Mouse (Mus musculus) testis, adult 2 months (tissue): Measurements from ENCODE around the gene She. TPM values are rescaled to one million over a fixed set of nuclear protein-coding genes. Genes with fewer than 3 reads are reported as not detected.

ENCODE experiments used
- H3K27ac ChIP-seq: fragments of 200-500 bp; 2 replicates; pipeline ENCODE4 v1.5.1; 2012; ENCODE audit warnings: low read depth, low read length; ENCODE audit not compliant: control insufficient read depth, insufficient read depth
- H3K27me3 ChIP-seq: fragments of 200-500 bp; 2 replicates; pipeline ENCODE4 v1.6.1; 2012; ENCODE audit warnings: mild to moderate bottlenecking, low read length, moderate library complexity; ENCODE audit not compliant: control insufficient read depth, insufficient read depth
- H3K36me3 ChIP-seq: fragments of 200-500 bp; 2 replicates; pipeline ENCODE4 v1.6.1; 2012; ENCODE audit warnings: mild to moderate bottlenecking, low read length; ENCODE audit not compliant: control insufficient read depth, insufficient read depth
- H3K4me1 ChIP-seq: fragments of 200-500 bp; 2 replicates; pipeline ENCODE4 v1.6.1; 2012; ENCODE audit warnings: low read length; ENCODE audit not compliant: control insufficient read depth, insufficient read depth
- H3K4me3 ChIP-seq: fragments of 200-500 bp; 2 replicates; pipeline ENCODE4 v1.5.1; 2012; ENCODE audit warnings: low read depth, mild to moderate bottlenecking, low read length, moderate library complexity, mixed read lengths; ENCODE audit not compliant: control insufficient read depth
- CTCF ChIP-seq: fragments of 200-500 bp; IDR thresholded peaks from 2 replicates; pipeline ENCODE4 v1.5.1; 2012; ENCODE audit warnings: low read depth, mild to moderate bottlenecking, inconsistent platforms, low read length, moderate library complexity; ENCODE audit not compliant: control insufficient read depth, insufficient read depth, insufficient replicate concordance
- POLR2A ChIP-seq: fragments of 200-500 bp; IDR thresholded peaks from 2 replicates; pipeline ENCODE4 v1.6.1; 2012; ENCODE audit warnings: low read depth, mild to moderate bottlenecking, inconsistent platforms, low read length, moderate library complexity; ENCODE audit not compliant: control insufficient read depth
- polyA plus RNA-seq: library from polyadenylated mRNA; depleted of rRNA; stranded (reverse); fragments of >200 nt; gene quantifications from 2 replicates; pipeline ENCODE4 v1.2.3, GENCODE M21; 2012

Gene She
- polyA plus RNA-seq, 1 experiment = 0.12 TPM

DNA sequence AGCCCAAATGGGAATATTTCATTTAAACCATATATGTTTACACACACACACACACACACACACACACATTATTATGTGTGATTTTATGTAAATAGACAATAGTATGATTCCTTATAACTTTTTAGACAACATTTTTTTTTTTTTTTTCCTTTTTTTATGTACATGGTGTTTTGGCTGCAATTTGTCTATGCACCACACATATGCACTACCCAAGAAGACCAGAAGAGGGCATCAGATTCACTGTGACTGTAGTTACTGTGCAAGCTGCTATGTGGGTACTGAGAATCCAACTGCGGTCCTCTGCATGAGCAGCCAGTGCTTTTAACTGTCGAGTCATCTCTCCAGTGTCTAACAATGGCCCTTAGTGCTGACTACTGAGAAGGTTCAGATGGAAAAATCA lies 24.4 kb upstream of the She start:
- no peak for TF ChIP-seq POLR2A
- TF ChIP-seq CTCF = no peak; the same call in 1 of the 2 replicates
- no peaks in the 10 kb centered on the region for H3K36me3 ChIP-seq
- no peaks in the 10 kb centered on the region for H3K4me1 ChIP-seq
- H3K4me3 ChIP-seq = no peak overlapping the region
- no peaks in the 10 kb centered on the region for H3K27me3 ChIP-seq
- H3K27ac ChIP-seq = no peak overlapping the region

DNA sequence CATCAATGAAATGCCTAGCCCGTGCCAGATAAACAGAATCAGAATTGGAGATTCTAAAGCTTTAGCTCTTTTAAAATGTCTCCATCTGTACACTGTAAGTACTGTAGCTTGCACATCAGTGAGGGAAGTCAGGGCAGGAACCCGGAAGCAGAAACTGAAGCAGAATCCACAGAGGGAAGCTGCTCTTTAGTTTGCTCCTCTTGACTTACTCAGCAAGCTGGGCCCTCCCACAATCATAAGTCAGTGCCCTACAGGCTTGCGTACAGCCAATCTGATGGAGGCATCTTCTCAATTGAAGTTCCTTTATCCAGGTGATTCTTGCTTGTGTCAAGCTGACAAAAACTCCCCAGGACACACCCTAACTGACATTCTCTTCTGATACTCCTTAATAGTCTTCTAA lies 24.0 kb upstream of the She start:
- Histone ChIP-seq H3K27ac (no peak overlapping the region), H3K4me3 (no peak overlapping the region), H3K36me3 (no peaks in the 10 kb centered on the region), H3K4me1 (no peaks in the 10 kb centered on the region), H3K27me3 (no peaks in the 10 kb centered on the region)
- TF ChIP-seq POLR2A (no peak), CTCF (no peak)

DNA sequence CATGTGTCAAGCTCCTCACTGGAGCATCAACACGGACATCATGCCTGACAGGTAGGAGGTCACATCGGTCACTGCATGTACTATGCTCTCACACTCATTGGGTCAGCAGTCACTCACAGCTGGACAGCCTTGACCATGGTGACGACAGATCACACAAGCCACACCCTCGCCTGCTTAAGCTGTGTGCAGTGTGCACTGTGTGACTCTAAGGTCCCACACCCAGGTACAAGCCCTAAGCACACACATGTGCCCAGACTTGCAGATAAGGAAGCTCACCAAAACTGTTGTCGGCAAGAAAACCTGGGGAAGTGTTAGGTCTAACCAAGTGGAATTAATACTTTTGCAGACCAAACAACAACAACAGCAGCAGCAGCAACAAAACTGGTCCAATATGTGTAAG lies 23.3 kb upstream of the She start:
- TF ChIP-seq CTCF = no peak
- TF ChIP-seq POLR2A = no peak
- Histone ChIP-seq H3K27me3 (no peaks in the 10 kb centered on the region), H3K4me1 (no peaks in the 10 kb centered on the region), H3K4me3 (no peak overlapping the region), H3K27ac (no peak overlapping the region), H3K36me3 (no peaks in the 10 kb centered on the region)

DNA sequence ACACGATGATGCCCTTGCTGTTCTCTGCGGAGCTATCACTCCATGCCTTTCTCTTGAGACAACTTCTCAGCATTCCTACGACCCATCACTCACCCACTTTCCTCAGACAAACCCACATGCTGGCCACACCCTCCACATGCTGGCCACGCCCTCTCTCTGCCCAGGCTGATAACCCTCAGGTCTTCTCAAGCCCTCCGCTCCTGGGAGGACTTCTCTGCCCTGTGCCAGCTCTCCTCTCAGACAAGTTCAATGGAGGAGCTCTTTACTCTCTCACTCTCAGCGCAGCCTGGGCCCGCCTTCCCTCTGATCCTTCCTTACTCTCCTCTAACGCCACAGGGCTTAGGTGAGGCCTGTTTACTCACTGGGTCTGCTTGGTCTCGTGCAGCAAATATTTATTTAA lies 22.5 kb upstream of the She start:
- Histone ChIP-seq H3K27ac (no peak overlapping the region), H3K4me1 (no peaks in the 10 kb centered on the region), H3K4me3 (no peak overlapping the region), H3K27me3 (no peaks in the 10 kb centered on the region), H3K36me3 (no peaks in the 10 kb centered on the region)
- TF ChIP-seq POLR2A = no peak
- no peak for TF ChIP-seq CTCF

DNA sequence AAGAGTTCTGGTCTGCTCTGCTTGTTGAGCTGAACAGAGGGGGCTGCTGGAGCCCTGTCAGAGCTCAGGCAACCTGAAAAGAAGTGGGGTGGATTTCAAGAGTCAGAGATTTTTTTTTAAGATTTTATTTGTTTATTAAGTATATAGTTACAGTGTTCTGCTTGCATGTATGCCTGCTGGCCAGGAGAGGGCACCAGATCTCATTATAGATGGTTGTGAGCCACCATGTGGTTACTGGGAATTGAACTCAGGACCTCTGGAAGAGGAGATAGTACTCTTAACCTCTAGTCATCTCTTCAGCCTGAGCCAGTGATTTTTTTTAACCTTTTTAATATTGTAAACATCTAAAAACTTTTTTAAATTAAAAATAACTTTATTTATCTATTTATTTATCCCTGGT lies 20.3 kb upstream of the She start:
- Histone ChIP-seq H3K36me3 (no peaks in the 10 kb centered on the region), H3K27ac (no peak overlapping the region), H3K27me3 (no peaks in the 10 kb centered on the region), H3K4me3 (no peak overlapping the region), H3K4me1 (no peaks in the 10 kb centered on the region)
- TF ChIP-seq CTCF (no peak), POLR2A (no peak)

DNA sequence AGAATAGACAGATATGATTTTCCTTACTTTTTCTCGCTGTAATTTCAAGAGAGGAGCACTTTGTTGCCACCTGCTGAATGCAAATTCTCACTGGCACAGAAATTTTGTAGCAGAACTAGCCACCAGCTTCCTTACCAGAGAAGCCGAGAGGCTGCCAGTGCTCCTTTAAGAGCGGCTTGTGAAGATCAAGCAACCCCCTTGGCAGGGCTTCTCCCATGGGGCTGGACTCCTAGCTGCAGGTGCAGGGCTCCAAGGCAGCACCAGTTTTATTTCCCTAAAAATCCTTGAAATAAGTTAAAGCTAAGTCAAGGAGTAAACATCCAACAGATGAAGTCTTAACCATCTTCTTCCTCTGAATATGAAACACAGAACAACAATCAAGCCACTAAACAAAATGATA lies 19.0 kb upstream of the She start:
- H3K27me3 ChIP-seq = no peaks in the 10 kb centered on the region
- H3K27ac ChIP-seq = no peak overlapping the region
- TF ChIP-seq POLR2A (no peak), CTCF (no peak)
- no peaks in the 10 kb centered on the region for H3K4me1 ChIP-seq
- no peaks in the 10 kb centered on the region for H3K36me3 ChIP-seq
- H3K4me3 ChIP-seq = no peak overlapping the region

DNA sequence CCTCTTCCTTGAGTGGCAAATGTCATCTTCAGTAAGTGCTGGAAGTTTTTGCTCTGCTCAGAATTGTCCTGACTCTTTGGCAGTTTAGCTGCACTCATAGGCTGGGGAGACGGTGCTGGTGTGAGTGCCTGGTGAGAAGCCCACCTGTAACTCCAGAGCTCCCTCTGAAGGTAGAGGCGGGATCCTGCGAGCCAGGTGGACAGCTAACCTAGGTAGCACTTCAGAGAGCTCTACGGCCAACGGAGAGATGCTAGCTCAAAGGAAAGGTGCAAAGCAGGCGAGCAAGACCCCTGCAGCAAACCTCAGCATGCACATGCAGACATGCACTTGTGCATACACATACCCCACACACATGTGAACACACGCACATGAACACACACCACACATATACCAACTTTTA lies 17.1 kb upstream of the She start:
- Histone ChIP-seq H3K27ac (no peak overlapping the region), H3K27me3 (no peaks in the 10 kb centered on the region), H3K36me3 (no peaks in the 10 kb centered on the region), H3K4me3 (no peak overlapping the region), H3K4me1 (no peaks in the 10 kb centered on the region)
- TF ChIP-seq CTCF = no peak
- TF ChIP-seq POLR2A = no peak

DNA sequence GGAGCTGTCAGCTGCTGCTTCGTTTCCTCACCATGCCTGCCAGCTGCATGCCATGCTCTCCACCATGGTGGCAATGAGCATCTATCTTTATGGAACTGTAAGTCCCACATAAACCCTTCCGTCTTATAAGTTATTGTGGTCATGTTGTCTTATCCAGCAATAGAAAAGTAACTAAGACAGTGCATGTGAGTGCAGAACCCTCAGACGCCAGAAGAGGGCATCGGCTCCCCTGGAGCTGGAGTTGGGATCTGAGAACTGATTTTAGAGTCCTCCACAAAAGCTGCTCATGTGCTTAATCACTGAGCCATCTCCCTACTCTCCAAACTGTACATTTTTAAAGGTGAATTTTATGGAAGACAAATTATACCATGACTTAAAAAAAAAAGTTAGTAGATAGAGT lies 14.1 kb upstream of the She start:
- Histone ChIP-seq H3K27me3 (no peaks in the 10 kb centered on the region), H3K27ac (no peak overlapping the region), H3K36me3 (no peaks in the 10 kb centered on the region), H3K4me3 (no peak overlapping the region), H3K4me1 (peaks cover 2% of the 10 kb centered on the region)
- peak; percentile 37; the same call in 1 of the 2 replicates for TF ChIP-seq CTCF
- TF ChIP-seq POLR2A = no peak
